Mouse (Mus musculus): Measurements from ENCODE around the gene Tiam1.

- no peak for TF ChIP-seq CTCF (IDR thresholded peaks at IDR 0.05; ENCODE audit: extremely low read depth, insufficient read length, insufficient replicate concordance, low read depth, low read length)
- TF ChIP-seq POLR2A (IDR thresholded peaks at IDR 0.05; ENCODE audit: low read depth, low read length), result no peak
These were observed 363.9 kb downstream of the Tiam1 start for GRCm38 (mm10) chr16:89779705-89780104.

Data from small intestine, adult 2 months (tissue).